Mouse (Mus musculus) thymus, postnatal 0 days (tissue): ENCODE data around the gene Kcnab3. TPM values are rescaled to one million over a fixed set of nuclear protein-coding genes. Genes with fewer than 3 reads are reported as not detected.

Source experiments
- DNase-seq: peaks from one replicate; pipeline ENCODE4 v3.0.0-alpha.2; 2015; ENCODE audit warnings: low spot score
- polyA plus RNA-seq: library from polyadenylated mRNA; unstranded; fragments of >200 nt; fragmentation: Nextera tagmentation; extraction: Ambion mirVana; gene quantifications from 2 replicates; pipeline ENCODE4 v1.2.1, GENCODE M21; 2015

Kcnab3 gene
- polyA plus RNA-seq, 1 experiment from 2014 or later: 0.18 TPM

GRCm38 (mm10) chr11:69331929-69332405 is 5.9 kb downstream of the Kcnab3 start:
- peak; percentile 76 for DNase-seq

GRCm38 (mm10) chr11:69332713-69333253 is 6.7 kb downstream of the Kcnab3 start:
- no peak for DNase-seq

- DNase-seq: peak; percentile 12
These were observed 7.9 kb downstream of the Kcnab3 start for GRCm38 (mm10) chr11:69333922-69334321.

GRCm38 (mm10) chr11:69334796-69335195 is 8.7 kb downstream of the Kcnab3 start:
- DNase-seq: no peak

GRCm38 (mm10) chr11:69340161-69341131 is 14.4 kb downstream of the Kcnab3 start, which contains the start of gene Rnf227:
Gene Rnf227 (plus strand): TSS chr11:69340461.
- peak; percentile 84 for DNase-seq

- no peak for DNase-seq
These were observed 20.4 kb downstream of the Kcnab3 start for GRCm38 (mm10) chr11:69346441-69346840.

GRCm38 (mm10) chr11:69356544-69356943 is 30.5 kb downstream of the Kcnab3 start:
- no peak for DNase-seq

GRCm38 (mm10) chr11:69357690-69358089 is 31.6 kb downstream of the Kcnab3 start:
- DNase-seq: no peak

- DNase-seq: no peak
These were observed 36.0 kb downstream of the Kcnab3 start for GRCm38 (mm10) chr11:69362021-69362420.

- no peak for DNase-seq
These were observed 36.4 kb downstream of the Kcnab3 start for GRCm38 (mm10) chr11:69362479-69362878.

GRCm38 (mm10) chr11:69364376-69364775 is 38.3 kb downstream of the Kcnab3 start:
- DNase-seq: no peak

- DNase-seq: no peak
These were observed 38.9 kb downstream of the Kcnab3 start for GRCm38 (mm10) chr11:69364910-69365309.

GRCm38 (mm10) chr11:69365722-69366121 is 39.7 kb downstream of the Kcnab3 start:
- DNase-seq: no peak

GRCm38 (mm10) chr11:69366157-69366854 is 40.2 kb downstream of the Kcnab3 start:
- peak; percentile 75 for DNase-seq

- DNase-seq: no peak
These were observed 41.0 kb downstream of the Kcnab3 start for GRCm38 (mm10) chr11:69366855-69367615.

- DNase-seq: no peak
These were observed 41.7 kb downstream of the Kcnab3 start for GRCm38 (mm10) chr11:69367616-69368355.

- DNase-seq: peak; percentile 25
These were observed 42.5 kb downstream of the Kcnab3 start for GRCm38 (mm10) chr11:69368356-69369214.

GRCm38 (mm10) chr11:69369215-69369989 is 43.3 kb downstream of the Kcnab3 start, which contains the start of gene Chd3:
Gene Chd3 (minus strand): TSS chr11:69369406.
- no peak for DNase-seq
